Mouse (Mus musculus) bone marrow, adult 2 months (tissue): ENCODE results near the gene Znhit6. TPM values are rescaled to one million over a fixed set of nuclear protein-coding genes. Genes with fewer than 3 reads are reported as not detected.

Experiments
- H3K27ac ChIP-seq: fragments of 200-500 bp; 2 replicates; pipeline ENCODE4 v1.5.1; 2012; ENCODE audit warnings: low read depth, mild to moderate bottlenecking, control low read depth, inconsistent platforms, low read length; ENCODE audit not compliant: control insufficient read depth, poor library complexity, insufficient read depth
- H3K4me1 ChIP-seq: fragments of 200-500 bp; 2 replicates; pipeline ENCODE4 v1.6.1; 2011; ENCODE audit warnings: low read length; ENCODE audit not compliant: control insufficient read depth, insufficient read depth
- H3K4me3 ChIP-seq: fragments of 200-500 bp; replicated peaks from 2 replicates; pipeline ENCODE3; 2011; ENCODE audit warnings: mild to moderate bottlenecking, low read depth, low read length, control low read depth; ENCODE audit not compliant: control insufficient read depth
- CTCF ChIP-seq: fragments of 200-500 bp; IDR thresholded peaks from 2 replicates; pipeline ENCODE4 v1.5.1; 2011; ENCODE audit warnings: low read length, control low read depth; ENCODE audit not compliant: control insufficient read depth, insufficient read depth
- POLR2A ChIP-seq: fragments of 200-500 bp; IDR thresholded peaks from 2 replicates; pipeline ENCODE4 v1.6.1; 2011; ENCODE audit warnings: low read depth, mild to moderate bottlenecking, control low read depth, low read length, borderline replicate concordance; ENCODE audit not compliant: control insufficient read depth
- WGBS: fragments of 180-500 bp; shearing (Covaris S2); methylation state at CpG from one replicate; pipeline ENCODE4 v1.1.7; 2018; 5-methylcytosine and 5-hydroxymethylcytosine counted together
- polyA plus RNA-seq: library from polyadenylated mRNA; stranded (reverse); fragments of >200 nt; gene quantifications from 2 replicates; pipeline ENCODE4 v1.2.4, GENCODE M21; 2011; ENCODE audit warnings: low replicate concordance; ENCODE audit not compliant: missing spikeins, insufficient read depth, insufficient read length

Znhit6 gene
- polyA plus RNA-seq, 1 experiment, result 21.9 TPM

- H3K4me3 ChIP-seq, result no peak overlapping the region
- TF ChIP-seq CTCF (no peak), POLR2A (no peak)
- no peaks in the 10 kb centered on the region for H3K4me1 ChIP-seq
- 18% methylated on average over 6 of the region's 6 CpGs for WGBS
- H3K27ac ChIP-seq, result no peak overlapping the region
These were observed 19.3 kb downstream of the Znhit6 start for GRCm38 (mm10) chr3:145595354-145595753.

DNA sequence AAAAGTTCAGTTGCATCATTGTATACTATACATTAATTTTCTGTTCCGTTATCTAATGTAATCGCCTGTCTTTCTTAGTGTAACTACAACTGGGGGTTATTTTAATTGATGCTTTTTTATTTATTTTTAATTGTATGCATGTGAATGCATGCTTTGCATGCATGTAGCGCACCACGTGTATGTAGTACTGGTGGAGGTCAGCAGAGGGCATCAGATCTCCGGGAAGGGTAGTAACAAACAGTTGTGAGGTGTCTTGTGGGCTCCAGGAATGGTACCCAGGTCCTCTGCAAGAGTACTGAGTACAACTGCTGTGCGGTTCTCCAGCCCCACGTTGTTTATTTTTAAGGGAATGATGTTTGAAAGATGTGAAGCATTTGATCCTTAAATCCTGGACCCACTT is 23.1 kb downstream of the Znhit6 start:
- TF ChIP-seq CTCF, result no peak
- Histone ChIP-seq H3K4me1 (no peaks in the 10 kb centered on the region), H3K4me3 (no peak overlapping the region), H3K27ac (no peak overlapping the region)
- WGBS, result 86% methylated on average over 7 of the region's 7 CpGs

DNA sequence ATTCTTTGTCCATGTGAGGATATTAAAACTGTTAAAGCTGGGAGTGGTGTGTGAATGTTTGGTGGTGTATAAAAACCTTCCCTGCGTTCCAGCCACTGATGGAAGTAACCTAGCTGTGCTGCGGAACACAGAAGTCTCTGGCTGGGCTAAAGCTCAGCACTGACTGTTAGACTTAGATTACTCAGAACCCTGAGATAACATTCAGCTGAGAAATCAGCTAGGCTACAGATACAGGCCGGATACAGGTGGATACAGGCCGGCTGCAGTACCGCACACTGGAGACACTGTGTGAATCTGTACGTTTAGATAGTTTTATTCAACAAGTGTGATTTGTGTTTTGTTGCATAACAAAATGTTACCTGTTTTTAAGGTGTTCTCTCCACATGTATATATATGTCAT is 24.8 kb downstream of the Znhit6 start:
- Histone ChIP-seq H3K27ac (no peak overlapping the region), H3K4me1 (no peaks in the 10 kb centered on the region), H3K4me3 (no peak overlapping the region)
- TF ChIP-seq CTCF (no peak), POLR2A (no peak)
- whole genome bisulfite sequencing, result 68% methylated on average over 6 of the region's 6 CpGs

- no peak overlapping the region for H3K4me3 ChIP-seq
- H3K27ac ChIP-seq, result no peak overlapping the region
- WGBS, result 87% methylated on average over 6 of the region's 6 CpGs
These were observed 25.3 kb downstream of the Znhit6 start for GRCm38 (mm10) chr3:145601345-145601744.

GRCm38 (mm10) chr3:145602410-145603206 is 26.6 kb downstream of the Znhit6 start:
- 65% methylated on average over 11 of the region's 11 CpGs for WGBS
- H3K27ac ChIP-seq, result no peak overlapping the region
- no peak overlapping the region for H3K4me3 ChIP-seq
- TF ChIP-seq POLR2A (no peak), CTCF (no peak)
- H3K4me1 ChIP-seq, result no peaks in the 10 kb centered on the region

More at GRCm38 (mm10) chr3:145601345-145601744, 25.3 kb downstream of the Znhit6 start:
- TF ChIP-seq POLR2A (no peak), CTCF (no peak)
- no peaks in the 10 kb centered on the region for H3K4me1 ChIP-seq

GRCm38 (mm10) chr3:145605437-145606123 is 29.6 kb downstream of the Znhit6 start:
- no peak overlapping the region for H3K4me3 ChIP-seq
- TF ChIP-seq POLR2A, result no peak
- TF ChIP-seq CTCF, result no peak
- whole genome bisulfite sequencing, result 75% methylated on average over 5 of the region's 5 CpGs
- no peak overlapping the region for H3K27ac ChIP-seq
- H3K4me1 ChIP-seq, result no peaks in the 10 kb centered on the region

GRCm38 (mm10) chr3:145608320-145608719 is 32.3 kb downstream of the Znhit6 start:
- TF ChIP-seq CTCF, result no peak
- no peak for TF ChIP-seq POLR2A
- Histone ChIP-seq H3K4me1 (no peaks in the 10 kb centered on the region), H3K27ac (no peak overlapping the region), H3K4me3 (no peak overlapping the region)
- WGBS, result 46% methylated on average over 5 of the region's 5 CpGs

GRCm38 (mm10) chr3:145612662-145613061 is 36.7 kb downstream of the Znhit6 start:
- Histone ChIP-seq H3K4me1 (no peaks in the 10 kb centered on the region), H3K4me3 (no peak overlapping the region), H3K27ac (no peak overlapping the region)
- TF ChIP-seq CTCF, result 0 out of 2 replicates have a peak, but pooled peaks have one; percentile 26
- no peak for TF ChIP-seq POLR2A
- WGBS, result 20% methylated on average over 4 of the region's 4 CpGs
